Mouse (Mus musculus) limb, embryonic 10.5 days (tissue): ENCODE measurements around the gene Eci2. TPM values are rescaled to one million over a fixed set of nuclear protein-coding genes. Genes with fewer than 3 reads are reported as not detected.
A peak's percentile ranks its signal among the peaks of the same experiment; 100 is the strongest.
"Not testable (repeated sequence)": the region's sequence is repeated elsewhere in the genome, so short reads cannot be mapped to it uniquely, and the experiment has no call there.

ENCODE experiments used
- DNase-seq: peaks from one replicate; pipeline ENCODE4 v3.0.0-alpha.2; 2017; ENCODE audit warnings: low spot score
- H3K27ac ChIP-seq: fragments of 300-500 bp; sonication (generic); 2 replicates; pipeline ENCODE4 v1.5.1; 2016; ENCODE audit warnings: mild to moderate bottlenecking
- H3K27me3 ChIP-seq: fragments of 300-500 bp; sonication (generic); 2 replicates; pipeline ENCODE4 v1.6.1; 2016; ENCODE audit warnings: low read depth, mild to moderate bottlenecking; ENCODE audit not compliant: poor library complexity, severe bottlenecking
- H3K36me3 ChIP-seq: fragments of 300-500 bp; sonication (generic); 2 replicates; pipeline ENCODE4 v1.6.1; 2016; ENCODE audit warnings: mild to moderate bottlenecking, moderate library complexity
- H3K4me1 ChIP-seq: fragments of 300-500 bp; sonication (generic); 2 replicates; pipeline ENCODE4 v1.6.1; 2016
- H3K4me3 ChIP-seq: fragments of 300-500 bp; sonication (generic); 2 replicates; pipeline ENCODE4 v1.5.1; 2016; ENCODE audit warnings: mild to moderate bottlenecking, moderate library complexity
- H3K9me3 ChIP-seq: fragments of 300-500 bp; sonication (generic); replicated peaks from 2 replicates; pipeline ENCODE4 v1.6.1; 2016; ENCODE audit warnings: mild to moderate bottlenecking
- WGBS: fragments of 180-500 bp; shearing (Covaris S2); methylation state at CpG from one replicate; pipeline ENCODE4 v1.1.7; 2016; 5-methylcytosine and 5-hydroxymethylcytosine counted together
- polyA plus RNA-seq: library from polyadenylated mRNA; unstranded; fragments of >200 nt; fragmentation: Nextera tagmentation; extraction: Ambion mirVana; gene quantifications from 2 replicates; pipeline ENCODE4 v1.2.1, GENCODE M21; 2016

The Eci2 gene
- polyA plus RNA-seq, 1 experiment from 2014 or later, result 115 TPM

DNA sequence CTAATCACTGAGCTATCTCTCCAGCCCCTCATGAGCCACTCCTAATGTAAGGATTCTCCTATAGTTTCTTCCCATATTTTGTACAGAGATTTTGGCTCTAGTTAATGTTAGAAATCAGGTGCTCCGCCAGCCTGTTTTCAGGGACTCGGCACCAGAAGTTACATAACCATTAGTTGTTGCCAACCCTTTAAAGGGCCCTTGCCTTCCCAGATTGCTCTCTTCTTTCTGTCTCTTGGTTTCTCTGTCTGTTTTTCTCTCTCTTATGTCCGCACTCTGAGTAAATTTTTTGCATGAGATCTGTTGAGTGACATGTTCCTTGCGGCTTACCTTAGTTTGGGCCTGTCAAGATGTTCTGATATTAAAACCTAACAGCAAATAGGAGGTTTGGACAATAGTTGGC lies 50.8 kb downstream of the Eci2 start:
- H3K36me3 ChIP-seq, result peaks cover 48% of the 10 kb centered on the region
- no peak for DNase-seq
- no peaks in the 10 kb centered on the region for H3K4me1 ChIP-seq
- no peak overlapping the region for H3K4me3 ChIP-seq
- WGBS, result 93% methylated on average over 4 of the region's 4 CpGs
- no peaks in the 10 kb centered on the region for H3K27me3 ChIP-seq
- H3K27ac ChIP-seq, result no peak overlapping the region
- no peaks in the 10 kb centered on the region for H3K9me3 ChIP-seq

- Histone ChIP-seq H3K4me3 (no peak overlapping the region), H3K4me1 (no peaks in the 10 kb centered on the region), H3K27me3 (no peaks in the 10 kb centered on the region), H3K36me3 (peaks cover 26% of the 10 kb centered on the region), H3K9me3 (no peaks in the 10 kb centered on the region), H3K27ac (no peak overlapping the region)
- DNase-seq, result no peak
- 36% methylated on average over 1 of the region's 1 CpGs for WGBS
These were observed 53.1 kb downstream of the Eci2 start for GRCm38 (mm10) chr13:34973770-34974169.

DNA sequence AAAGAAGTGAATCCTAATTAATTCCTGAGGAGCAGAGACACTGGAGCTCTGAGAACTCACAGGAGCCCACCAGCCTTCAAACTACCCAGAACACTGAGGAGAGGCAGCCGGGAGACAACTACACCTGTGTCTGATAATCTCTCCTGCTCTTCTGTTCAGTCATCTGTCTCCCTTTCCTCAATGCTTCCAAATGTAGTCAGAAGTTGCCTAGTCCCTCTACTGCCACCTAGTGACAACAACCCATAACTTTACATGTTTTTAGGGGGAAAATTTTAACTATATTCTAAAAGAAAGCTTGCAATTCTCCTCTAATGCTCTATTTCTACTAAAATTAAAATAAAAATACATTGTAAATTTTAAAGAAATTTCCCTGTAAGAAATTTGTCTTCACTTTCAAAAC lies 53.7 kb downstream of the Eci2 start:
- Histone ChIP-seq H3K36me3 (peaks cover 20% of the 10 kb centered on the region), H3K9me3 (no peaks in the 10 kb centered on the region), H3K4me1 (no peaks in the 10 kb centered on the region), H3K27ac (no peak overlapping the region), H3K27me3 (no peaks in the 10 kb centered on the region), H3K4me3 (no peak overlapping the region)
- 29% methylated on average over 1 of the region's 1 CpGs for WGBS
- no peak for DNase-seq

DNA sequence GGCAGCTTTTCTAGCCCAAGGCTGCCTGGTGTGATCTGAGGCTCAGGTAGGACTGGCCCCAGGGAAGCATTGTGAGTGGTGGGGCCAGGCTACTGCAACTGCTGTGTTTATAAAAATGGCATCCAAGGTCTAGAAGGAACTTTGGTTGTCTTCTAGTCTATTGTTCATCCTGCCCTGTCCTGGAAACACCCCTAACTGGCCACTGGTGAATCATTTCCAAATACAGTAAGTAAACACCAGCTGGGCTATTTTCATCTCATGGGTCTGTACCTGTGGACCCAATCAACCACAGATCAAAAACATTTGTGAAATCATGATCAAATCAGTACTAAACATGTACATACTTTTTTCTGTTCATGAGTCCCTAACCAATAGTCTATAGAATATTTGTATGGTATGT lies 54.4 kb downstream of the Eci2 start:
- not testable (repeated sequence) for H3K27me3 ChIP-seq

DNA sequence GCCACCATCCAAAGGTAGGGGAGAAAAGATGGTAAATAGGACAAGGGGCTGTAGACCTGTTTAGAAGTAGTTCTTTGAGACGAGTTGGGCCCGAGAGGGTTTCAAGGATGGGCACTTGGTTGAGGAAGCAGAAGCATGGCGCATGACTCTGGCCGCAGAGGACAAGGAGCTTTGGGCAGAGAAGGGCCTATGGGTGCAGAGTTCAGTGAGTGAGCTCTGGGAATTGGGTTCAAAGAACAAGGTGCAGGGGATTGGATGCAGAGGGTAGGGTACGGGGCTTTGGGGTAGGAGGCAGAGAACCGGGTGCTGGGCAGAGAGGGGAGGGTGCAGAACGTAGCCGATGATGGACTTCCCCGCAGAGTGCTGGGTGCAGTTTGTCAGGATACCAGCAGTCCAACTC lies 61.2 kb downstream of the Eci2 start:
- not testable (repeated sequence) for H3K4me3 ChIP-seq, DNase-seq, H3K27ac ChIP-seq, H3K9me3 ChIP-seq, H3K36me3 ChIP-seq
- 65% methylated on average over 9 of the region's 9 CpGs for WGBS
- Histone ChIP-seq H3K27me3 (peaks cover 43% of the 10 kb centered on the region), H3K4me1 (peaks cover 12% of the 10 kb centered on the region)

More for the DNA sequence above, 54.4 kb downstream of the Eci2 start:
- H3K27ac ChIP-seq, H3K4me1 ChIP-seq, H3K9me3 ChIP-seq, DNase-seq, H3K4me3 ChIP-seq: not testable (repeated sequence)
- H3K36me3 ChIP-seq, result peaks cover 13% of the 10 kb centered on the region

GRCm38 (mm10) chr13:34964866-34965265 lies 62.0 kb downstream of the Eci2 start:
- Histone ChIP-seq H3K4me3 (peak overlapping the region; percentile 58), H3K4me1 (peaks cover 12% of the 10 kb centered on the region), H3K27me3 (peaks cover 43% of the 10 kb centered on the region), H3K36me3 (no peaks in the 10 kb centered on the region), H3K27ac (no peak overlapping the region), H3K9me3 (no peaks in the 10 kb centered on the region)
- WGBS, result 9% methylated on average over 5 of the region's 5 CpGs
- no peak for DNase-seq

DNA sequence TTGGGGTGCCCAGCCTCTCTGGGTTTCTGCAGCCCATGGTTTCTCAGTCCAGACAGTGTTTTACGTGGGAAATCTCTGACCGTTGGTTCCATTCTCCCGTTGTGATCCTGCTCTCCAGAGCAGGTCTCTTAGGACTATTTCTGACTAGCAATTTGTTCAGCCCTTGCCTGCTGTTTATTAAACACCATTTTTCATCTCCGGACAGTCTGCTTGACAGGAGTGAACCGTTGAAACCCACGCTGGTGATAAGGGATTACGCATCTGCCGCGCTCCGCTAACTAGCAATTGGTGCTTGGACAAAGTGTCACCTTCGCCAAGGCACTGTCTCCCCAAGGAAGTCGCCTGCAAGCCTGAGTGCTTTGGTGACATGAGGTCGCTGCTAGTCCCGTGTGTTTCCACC lies 62.5 kb downstream of the Eci2 start:
- H3K27me3 ChIP-seq, result peaks cover 43% of the 10 kb centered on the region
- peaks cover 12% of the 10 kb centered on the region for H3K4me1 ChIP-seq
- H3K9me3 ChIP-seq, result no peaks in the 10 kb centered on the region
- peak; percentile 46 for DNase-seq
- H3K27ac ChIP-seq, result no peak overlapping the region
- WGBS, result 4% methylated on average over 14 of the region's 14 CpGs
- H3K4me3 ChIP-seq, result peak overlapping the region; percentile 58
- no peaks in the 10 kb centered on the region for H3K36me3 ChIP-seq

GRCm38 (mm10) chr13:34963511-34964397 lies 63.1 kb downstream of the Eci2 start, which contains the start of gene Eci3:
Gene Eci3 (minus strand): TSS chr13:34963810.
- peak; percentile 59 for DNase-seq
- H3K4me1 ChIP-seq, result peaks cover 12% of the 10 kb centered on the region
- no peaks in the 10 kb centered on the region for H3K36me3 ChIP-seq
- H3K27ac ChIP-seq, result no peak within 1 kb of the TSS
- H3K9me3 ChIP-seq, result no peaks in the 10 kb centered on the region
- peak within 1 kb of the TSS; percentile 58 for H3K4me3 ChIP-seq
- H3K27me3 ChIP-seq, result peaks cover 43% of the 10 kb centered on the region
- WGBS, result 2% methylated on average over 32 of the region's 32 CpGs

DNA sequence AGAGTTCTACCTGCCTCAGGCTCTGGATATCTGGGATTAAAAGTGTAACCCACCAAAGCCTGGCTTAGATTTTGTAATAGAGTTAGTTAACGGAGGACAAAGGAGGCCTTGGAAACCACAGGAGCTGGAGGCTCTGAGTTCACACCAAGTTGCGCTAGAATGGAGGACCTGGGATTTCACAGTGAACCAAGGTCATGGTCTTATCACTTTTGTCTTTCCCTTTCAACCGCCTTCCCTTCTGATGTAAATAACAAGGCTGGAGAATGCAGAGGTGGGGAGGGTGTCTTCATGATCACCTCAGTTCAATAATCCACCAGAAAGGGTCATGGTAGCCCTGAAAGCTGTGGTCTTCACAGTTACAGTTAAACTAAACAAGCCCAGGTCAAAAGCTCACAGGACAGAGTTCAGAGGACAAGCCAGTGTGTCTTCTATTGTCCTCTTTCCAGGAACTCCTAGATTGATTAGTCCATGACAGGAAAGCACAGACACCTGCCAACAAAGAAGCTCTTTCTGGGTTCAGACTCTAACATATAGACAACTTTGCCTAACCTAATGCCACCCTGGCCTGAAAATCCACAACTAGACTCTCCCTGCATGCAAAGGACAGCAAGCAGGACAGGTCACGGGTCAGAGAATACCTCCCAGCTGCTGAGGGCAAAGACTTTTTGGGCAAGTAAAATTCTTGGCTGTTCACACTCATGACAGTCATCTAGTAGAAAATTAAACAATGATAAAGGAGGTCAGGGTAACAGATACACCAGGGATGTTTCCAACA lies 65.7 kb downstream of the Eci2 start:
- H3K36me3 ChIP-seq, result no peaks in the 10 kb centered on the region
- H3K4me3 ChIP-seq, result no peak overlapping the region
- H3K27ac ChIP-seq, result no peak overlapping the region
- 91% methylated on average over 4 of the region's 4 CpGs for WGBS
- DNase-seq, result no peak
- peaks cover 12% of the 10 kb centered on the region for H3K4me1 ChIP-seq
- peaks cover 36% of the 10 kb centered on the region for H3K27me3 ChIP-seq
- no peaks in the 10 kb centered on the region for H3K9me3 ChIP-seq

- H3K4me3 ChIP-seq, DNase-seq, H3K27ac ChIP-seq, H3K36me3 ChIP-seq, H3K9me3 ChIP-seq, H3K4me1 ChIP-seq, H3K27me3 ChIP-seq: not testable (repeated sequence)
- 89% methylated on average over 3 of the region's 3 CpGs for WGBS
These were observed 68.7 kb downstream of the Eci2 start for GRCm38 (mm10) chr13:34958158-34958557.

GRCm38 (mm10) chr13:34956901-34957300 lies 70.0 kb downstream of the Eci2 start:
- Histone ChIP-seq H3K4me3 (no peak overlapping the region), H3K27ac (no peak overlapping the region), H3K27me3 (no peaks in the 10 kb centered on the region), H3K36me3 (no peaks in the 10 kb centered on the region), H3K9me3 (no peaks in the 10 kb centered on the region), H3K4me1 (no peaks in the 10 kb centered on the region)
- no peak for DNase-seq
- WGBS, result 89% methylated on average over 4 of the region's 4 CpGs

DNA sequence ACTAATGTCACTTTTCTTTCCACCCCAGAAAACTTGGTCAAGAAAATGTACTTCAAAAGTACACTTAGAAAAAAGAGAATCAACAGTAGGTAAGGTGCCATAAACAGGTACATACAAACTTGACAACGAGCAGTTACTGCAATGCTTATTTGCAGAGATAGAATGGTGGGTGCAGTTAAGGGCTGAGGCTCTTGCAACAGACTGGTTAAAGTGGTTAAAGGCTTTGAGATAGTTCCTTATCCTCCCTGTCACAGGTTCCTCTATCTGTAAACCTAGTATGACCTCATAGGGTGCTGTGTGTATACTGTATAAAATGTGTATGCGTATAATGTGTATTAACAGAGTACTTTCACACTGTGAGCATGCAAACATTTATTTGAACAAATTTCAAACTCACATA lies 75.5 kb downstream of the Eci2 start:
- not testable (repeated sequence) for DNase-seq, H3K4me3 ChIP-seq, H3K27me3 ChIP-seq, H3K4me1 ChIP-seq, H3K9me3 ChIP-seq, H3K27ac ChIP-seq, H3K36me3 ChIP-seq
- WGBS, result 95% methylated on average over 2 of the region's 2 CpGs

- no peak for DNase-seq
- H3K27me3 ChIP-seq, result no peaks in the 10 kb centered on the region
These were observed 84.5 kb downstream of the Eci2 start for GRCm38 (mm10) chr13:34942370-34942769.

More at GRCm38 (mm10) chr13:34942370-34942769, 84.5 kb downstream of the Eci2 start:
- Histone ChIP-seq H3K4me3 (no peak overlapping the region), H3K36me3 (no peaks in the 10 kb centered on the region), H3K27ac (no peak overlapping the region), H3K9me3 (no peaks in the 10 kb centered on the region), H3K4me1 (no peaks in the 10 kb centered on the region)
